Mouse (Mus musculus): Measurements from ENCODE around the gene Fscn1. TPM values are rescaled to one million over a fixed set of nuclear protein-coding genes. Genes with fewer than 3 reads are reported as not detected.
A peak's percentile ranks its signal among the peaks of the same experiment; 100 is the strongest.

Fscn1 gene
- polyA plus RNA-seq (2015; fragmentation: Nextera tagmentation; extraction: Ambion mirVana): 385 and 432 TPM in 2 replicates

DNA sequence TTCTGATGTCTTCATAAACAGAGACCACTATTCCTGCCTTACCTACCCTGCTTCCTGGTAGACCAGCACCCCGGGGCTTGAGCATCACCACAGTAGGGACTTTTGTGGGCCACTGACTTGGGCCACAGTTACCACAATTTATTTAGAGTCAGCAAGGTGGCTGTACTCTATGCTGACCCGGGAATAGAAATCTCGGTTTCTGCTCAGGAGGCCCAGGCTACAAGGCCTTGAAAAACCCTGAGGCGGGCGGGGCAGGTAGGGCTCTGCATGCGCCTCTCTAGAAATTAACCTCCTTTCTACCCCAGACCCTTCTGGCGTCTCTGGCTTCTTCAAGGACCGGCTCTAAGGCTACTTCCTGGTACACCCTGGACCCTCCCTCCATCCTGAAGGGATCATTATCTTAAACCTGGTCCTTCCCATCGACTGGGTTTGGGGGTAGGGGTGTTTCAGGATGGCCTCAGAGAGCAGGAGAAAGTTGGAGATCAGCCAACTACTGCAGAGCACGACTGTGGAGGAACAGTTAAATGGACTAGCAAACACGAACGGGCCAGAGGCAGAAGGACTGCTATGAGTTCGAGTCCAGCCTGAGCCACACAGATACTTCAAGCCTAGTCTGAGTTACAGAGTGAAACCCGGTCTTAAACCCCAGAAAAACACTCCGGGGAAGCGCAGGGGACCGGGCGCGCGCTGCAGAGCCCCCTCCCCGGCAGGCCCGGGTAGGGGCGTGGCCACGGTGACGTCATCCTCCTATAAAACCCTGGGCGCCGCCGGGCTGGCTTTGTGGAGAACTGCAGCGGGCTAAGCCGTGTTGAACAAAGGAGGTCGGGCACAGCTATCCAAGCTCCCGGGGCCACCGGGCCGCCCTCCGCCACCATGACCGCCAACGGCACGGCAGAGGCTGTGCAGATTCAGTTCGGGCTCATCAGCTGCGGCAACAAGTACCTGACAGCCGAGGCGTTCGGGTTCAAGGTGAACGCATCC is at the start of gene Fscn1:
Gene Fscn1 (plus strand): TSS at position 768 of the 981 bp plus-strand sequence.
- 8% methylated on average over 44 of the region's 44 CpGs for WGBS
- H3K36me3 ChIP-seq: no peaks in the 10 kb centered on the region
- no peaks in the 10 kb centered on the region; the same call in 1 of the 2 replicates for H3K27me3 ChIP-seq (replicated peaks)
- peaks cover 32% of the 10 kb centered on the region for H3K4me1 ChIP-seq
- no peaks in the 10 kb centered on the region for H3K9me3 ChIP-seq (replicated peaks)
- H3K4me3 ChIP-seq (replicated peaks): peak within 1 kb of the TSS; percentile 72
- peak within 1 kb of the TSS; percentile 94 for H3K27ac ChIP-seq (replicated peaks)
- peak within 1 kb of the TSS; percentile 97 for H3K9ac ChIP-seq (replicated peaks)
- peak; percentile 82 for ATAC-seq (ENCODE audit: low FRiP score)
- peak within 1 kb of the TSS; percentile 97 for H3K4me2 ChIP-seq

DNA sequence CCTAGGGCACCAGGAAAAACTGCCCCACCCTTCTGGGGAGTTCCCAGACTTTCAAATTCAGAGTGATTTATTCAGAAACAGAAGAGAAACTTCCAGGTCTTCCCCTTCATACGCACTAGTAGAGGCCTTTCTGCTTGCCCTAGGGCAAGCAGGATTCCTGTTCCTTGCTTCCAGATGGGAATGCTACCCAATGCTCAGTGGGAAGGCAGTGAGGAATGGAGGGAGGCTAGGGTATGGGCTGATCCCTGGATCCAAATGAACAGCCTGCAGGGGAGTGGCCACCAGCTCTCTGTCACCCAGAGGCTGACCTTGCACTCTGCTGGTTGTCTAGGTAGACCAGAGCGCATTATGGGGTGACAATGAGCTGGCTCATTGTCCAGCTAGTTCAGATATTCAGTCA is 48.5 kb upstream of the Fscn1 start:
- WGBS: 89% methylated on average over 2 of the region's 2 CpGs

DNA sequence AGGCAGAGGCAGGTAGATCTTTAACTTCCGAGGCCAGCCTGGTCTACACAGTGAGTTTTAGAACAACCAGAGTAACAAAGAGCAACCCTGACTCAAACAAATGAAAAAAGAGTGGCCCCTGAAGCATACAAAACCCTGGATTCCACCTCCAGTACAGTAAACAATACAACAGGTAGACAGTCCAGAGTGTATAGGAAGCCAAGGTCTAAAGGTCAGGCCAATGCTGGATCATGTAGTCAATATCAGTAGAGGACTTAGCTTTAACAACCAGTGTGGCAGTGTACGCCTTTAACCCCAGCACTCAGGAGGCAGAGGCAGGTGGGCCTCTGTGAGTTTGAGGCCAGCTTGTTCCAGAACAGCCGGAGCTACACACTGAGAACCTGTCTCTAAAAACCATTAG is 47.8 kb upstream of the Fscn1 start:
- Histone ChIP-seq H3K27ac (replicated peaks) (no peak overlapping the region), H3K4me2 (no peak overlapping the region), H3K4me3 (replicated peaks) (no peak overlapping the region), H3K36me3 (no peaks in the 10 kb centered on the region), H3K4me1 (peaks cover 27% of the 10 kb centered on the region), H3K9ac (replicated peaks) (no peak overlapping the region), H3K27me3 (replicated peaks) (no peaks in the 10 kb centered on the region), H3K9me3 (replicated peaks) (no peaks in the 10 kb centered on the region)
- no peak for ATAC-seq (ENCODE audit: low FRiP score)
- 94% methylated on average over 3 of the region's 3 CpGs for WGBS

More for the DNA sequence above, 48.5 kb upstream of the Fscn1 start:
- Histone ChIP-seq H3K36me3 (no peaks in the 10 kb centered on the region), H3K4me2 (no peak overlapping the region), H3K4me1 (peaks cover 32% of the 10 kb centered on the region), H3K4me3 (replicated peaks) (no peak overlapping the region), H3K9me3 (replicated peaks) (no peaks in the 10 kb centered on the region), H3K27ac (replicated peaks) (no peak overlapping the region), H3K9ac (replicated peaks) (no peak overlapping the region), H3K27me3 (replicated peaks) (no peaks in the 10 kb centered on the region)
- ATAC-seq (ENCODE audit: low FRiP score): no peak

DNA sequence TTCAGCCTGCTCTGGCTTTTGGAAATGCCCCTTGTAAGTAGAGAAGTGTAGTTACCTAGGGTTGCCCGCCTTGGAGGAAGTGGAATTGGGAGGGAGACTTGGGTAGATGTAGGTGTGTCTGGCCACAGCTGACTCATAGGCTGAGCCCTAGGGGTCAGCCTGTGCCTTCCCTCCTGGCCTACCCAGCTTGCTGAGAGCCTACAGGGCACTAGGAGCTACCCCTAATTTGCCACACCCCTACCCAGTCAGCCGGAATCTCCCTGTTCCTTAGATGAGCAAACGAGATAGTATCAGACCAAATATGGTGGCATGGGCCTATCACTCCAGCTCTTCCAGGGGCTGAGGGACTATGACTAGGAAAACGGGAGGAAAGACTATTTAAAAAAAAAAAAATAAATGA is 47.4 kb upstream of the Fscn1 start:
- Histone ChIP-seq H3K36me3 (no peaks in the 10 kb centered on the region), H3K27ac (replicated peaks) (no peak overlapping the region), H3K9me3 (replicated peaks) (no peaks in the 10 kb centered on the region), H3K27me3 (replicated peaks) (no peaks in the 10 kb centered on the region), H3K4me3 (replicated peaks) (no peak overlapping the region), H3K4me1 (peaks cover 22% of the 10 kb centered on the region), H3K4me2 (no peak overlapping the region), H3K9ac (replicated peaks) (no peak overlapping the region)
- ATAC-seq (ENCODE audit: low FRiP score): no peak
- 84% methylated on average over 4 of the region's 4 CpGs for WGBS

DNA sequence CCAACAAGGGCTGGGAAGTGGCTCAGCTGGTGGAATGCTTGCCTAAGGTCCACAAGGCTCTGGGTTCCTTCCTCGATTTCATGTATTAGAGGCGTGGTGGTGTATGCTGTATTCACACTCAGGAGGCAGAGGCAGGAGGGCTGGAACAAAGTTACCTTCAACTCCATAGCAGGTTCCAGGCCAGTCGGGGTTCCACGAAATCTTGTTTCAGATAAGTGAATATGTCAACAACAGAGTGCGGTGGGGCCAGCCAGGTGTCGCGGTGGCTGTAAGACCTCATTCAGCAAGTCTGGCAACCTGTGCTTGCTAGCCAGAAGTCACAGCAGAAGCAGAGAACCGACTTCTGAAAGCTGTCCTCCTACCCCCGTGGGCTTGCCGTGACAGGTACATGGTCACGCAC is 44.9 kb upstream of the Fscn1 start:
- H3K4me2 ChIP-seq: no peak overlapping the region
- no peaks in the 10 kb centered on the region for H3K4me1 ChIP-seq
- WGBS: 93% methylated on average over 11 of the region's 11 CpGs
- no peaks in the 10 kb centered on the region for H3K9me3 ChIP-seq (replicated peaks)
- no peaks in the 10 kb centered on the region for H3K36me3 ChIP-seq
- no peak overlapping the region for H3K4me3 ChIP-seq (replicated peaks)
- no peaks in the 10 kb centered on the region for H3K27me3 ChIP-seq (replicated peaks)
- no peak overlapping the region for H3K27ac ChIP-seq (replicated peaks)
- H3K9ac ChIP-seq (replicated peaks): no peak overlapping the region
- ATAC-seq (ENCODE audit: low FRiP score): no peak

DNA sequence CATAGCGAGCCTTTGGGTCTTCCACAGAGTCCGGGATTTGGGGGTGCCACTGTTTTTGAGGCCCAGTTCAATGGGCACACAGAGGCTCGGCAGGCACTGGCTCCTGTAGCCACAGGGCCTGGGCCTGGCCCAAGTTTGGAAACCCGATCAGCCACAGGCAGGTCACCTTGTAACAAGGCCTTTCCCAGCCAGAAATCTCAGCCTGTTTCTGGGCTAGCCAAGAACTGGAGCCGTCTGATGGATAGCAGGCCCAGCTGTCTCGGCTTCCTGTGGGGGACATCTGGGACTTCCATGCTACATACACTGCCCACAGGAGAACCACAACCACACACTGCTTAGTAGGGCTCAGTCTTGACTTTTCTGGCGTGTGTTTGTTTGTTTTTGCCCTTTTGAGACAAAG is 43.5 kb upstream of the Fscn1 start:
- WGBS: 81% methylated on average over 7 of the region's 7 CpGs
- H3K36me3 ChIP-seq: no peaks in the 10 kb centered on the region
- no peak overlapping the region for H3K27ac ChIP-seq (replicated peaks)
- no peak overlapping the region for H3K4me3 ChIP-seq (replicated peaks)
- H3K4me2 ChIP-seq: no peak overlapping the region
- no peaks in the 10 kb centered on the region for H3K27me3 ChIP-seq (replicated peaks)
- no peak for ATAC-seq (ENCODE audit: low FRiP score)
- H3K9me3 ChIP-seq (replicated peaks): no peaks in the 10 kb centered on the region
- H3K4me1 ChIP-seq: no peaks in the 10 kb centered on the region
- H3K9ac ChIP-seq (replicated peaks): no peak overlapping the region

DNA sequence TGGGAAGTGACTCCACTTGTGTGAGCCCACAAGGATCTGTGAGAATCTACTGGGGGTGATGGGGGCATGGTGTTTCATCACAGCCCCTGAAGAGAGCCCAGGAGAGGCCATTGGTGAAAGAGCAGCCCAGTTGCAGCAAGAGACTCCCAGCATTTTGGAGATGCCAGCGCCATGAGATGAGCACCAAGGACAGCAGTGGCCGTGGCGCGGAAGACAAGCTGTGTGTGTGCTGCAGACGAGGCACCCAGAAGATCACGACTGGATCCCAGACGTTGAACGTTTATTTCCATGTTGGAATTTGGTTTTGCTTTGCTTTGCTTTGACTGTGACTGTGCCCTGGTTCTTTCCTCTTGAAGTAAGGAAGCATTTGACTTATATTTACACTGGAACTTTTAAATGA is 42.7 kb upstream of the Fscn1 start:
- Histone ChIP-seq H3K4me2 (no peak overlapping the region), H3K4me3 (replicated peaks) (no peak overlapping the region), H3K27me3 (replicated peaks) (no peaks in the 10 kb centered on the region), H3K9me3 (replicated peaks) (no peaks in the 10 kb centered on the region), H3K36me3 (no peaks in the 10 kb centered on the region), H3K9ac (replicated peaks) (no peak overlapping the region), H3K27ac (replicated peaks) (no peak overlapping the region), H3K4me1 (no peaks in the 10 kb centered on the region)
- WGBS: 92% methylated on average over 8 of the region's 8 CpGs
- ATAC-seq (ENCODE audit: low FRiP score): no peak

DNA sequence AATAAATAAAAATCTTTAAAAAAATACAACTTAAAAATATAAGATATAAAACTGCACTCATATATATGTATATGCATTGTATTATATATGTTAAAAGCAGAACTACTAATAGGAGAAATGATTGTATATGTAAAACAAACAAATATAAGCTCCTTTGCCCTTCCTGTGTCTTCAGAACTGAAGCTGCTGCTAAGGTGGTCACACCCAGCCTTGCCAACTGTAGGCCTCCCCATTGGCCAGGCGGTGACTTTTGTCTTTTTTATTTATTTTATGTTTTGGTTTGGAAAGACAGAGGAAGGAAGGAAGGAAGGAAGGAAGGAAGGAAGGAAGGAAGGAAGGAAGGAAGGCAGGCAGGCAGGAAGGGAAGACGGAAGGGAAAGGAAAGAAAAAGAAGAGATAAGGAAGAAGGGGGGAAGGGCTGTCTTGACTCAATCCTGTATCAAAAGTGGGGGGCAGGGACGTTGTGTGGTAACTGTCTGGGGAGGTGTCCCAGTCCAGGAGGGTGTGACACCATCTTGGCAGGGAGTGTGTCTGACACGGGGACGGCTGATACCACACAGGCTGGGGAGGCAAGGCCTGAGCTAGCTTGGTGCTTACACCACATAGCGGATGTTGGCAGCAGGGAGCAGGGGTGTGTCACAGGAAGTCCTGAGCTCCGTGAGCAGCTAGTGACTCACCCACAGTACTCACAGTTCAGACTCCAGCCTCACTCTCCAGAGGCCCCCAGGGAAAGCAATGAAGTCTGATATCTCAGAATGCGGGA is 39.7 kb upstream of the Fscn1 start:
- H3K36me3 ChIP-seq: no peaks in the 10 kb centered on the region
- H3K9ac ChIP-seq (replicated peaks): no peak overlapping the region
- no peak overlapping the region for H3K4me2 ChIP-seq
- no peaks in the 10 kb centered on the region for H3K27me3 ChIP-seq (replicated peaks)
- WGBS: 68% methylated on average over 8 of the region's 8 CpGs
- no peak overlapping the region for H3K27ac ChIP-seq (replicated peaks)
- no peaks in the 10 kb centered on the region for H3K9me3 ChIP-seq (replicated peaks)
- H3K4me1 ChIP-seq: no peaks in the 10 kb centered on the region
- no peak for ATAC-seq (ENCODE audit: low FRiP score)
- H3K4me3 ChIP-seq (replicated peaks): no peak overlapping the region

DNA sequence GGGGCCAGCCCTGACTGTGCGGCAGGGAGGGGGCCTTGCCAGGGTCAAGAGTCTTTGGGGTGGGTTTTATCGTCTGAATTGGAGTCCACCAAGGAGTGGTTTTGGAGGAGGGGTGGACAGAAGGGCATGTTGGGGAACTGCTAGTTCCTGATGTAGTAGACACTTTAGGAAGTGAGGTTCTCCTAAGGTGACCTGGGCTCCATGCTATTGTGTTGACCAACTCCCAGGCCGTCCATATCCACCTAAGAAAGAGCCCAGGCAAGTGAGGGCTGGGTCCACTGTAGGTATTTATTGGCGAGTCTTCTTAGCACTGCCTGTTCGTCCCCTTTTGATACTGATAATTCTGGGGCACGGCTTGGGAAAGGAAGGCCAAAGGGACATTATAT is 39.1 kb upstream of the Fscn1 start:
- WGBS: 79% methylated on average over 6 of the region's 6 CpGs
- Histone ChIP-seq H3K27ac (replicated peaks) (no peak overlapping the region), H3K4me1 (peaks cover 3% of the 10 kb centered on the region; the same call in 1 of the 2 replicates), H3K4me3 (replicated peaks) (no peak overlapping the region), H3K9ac (replicated peaks) (no peak overlapping the region), H3K36me3 (no peaks in the 10 kb centered on the region), H3K9me3 (replicated peaks) (no peaks in the 10 kb centered on the region), H3K4me2 (no peak overlapping the region), H3K27me3 (replicated peaks) (no peaks in the 10 kb centered on the region)
- ATAC-seq (ENCODE audit: low FRiP score): no peak

DNA sequence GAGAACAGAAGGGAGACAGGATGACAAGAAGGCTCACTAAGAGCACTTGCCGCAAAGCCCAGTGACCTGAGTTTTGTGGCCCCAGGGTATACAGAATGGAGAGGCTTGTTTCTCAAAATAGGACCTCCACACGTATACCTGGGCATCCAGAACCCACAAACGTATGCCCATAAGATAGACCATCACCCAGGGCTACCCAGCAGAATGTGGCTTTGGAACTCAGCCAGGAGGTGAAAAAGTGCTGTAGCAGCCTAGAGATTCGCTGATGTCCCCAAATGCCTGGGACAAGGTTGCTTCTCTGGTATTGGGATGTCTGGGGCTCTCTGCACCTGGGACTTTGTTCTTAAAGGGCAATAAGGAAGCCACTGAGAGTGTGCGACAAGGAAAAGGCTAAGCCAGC is 37.9 kb upstream of the Fscn1 start:
- H3K36me3 ChIP-seq: no peaks in the 10 kb centered on the region
- no peak overlapping the region for H3K9ac ChIP-seq (replicated peaks)
- no peaks in the 10 kb centered on the region for H3K27me3 ChIP-seq (replicated peaks)
- no peak overlapping the region for H3K4me3 ChIP-seq (replicated peaks)
- no peaks in the 10 kb centered on the region for H3K9me3 ChIP-seq (replicated peaks)
- H3K27ac ChIP-seq (replicated peaks): no peak overlapping the region
- H3K4me1 ChIP-seq: peaks cover 7% of the 10 kb centered on the region; the same call in 1 of the 2 replicates
- no peak for ATAC-seq (ENCODE audit: low FRiP score)
- H3K4me2 ChIP-seq: no peak overlapping the region
- WGBS: 86% methylated on average over 5 of the region's 5 CpGs

DNA sequence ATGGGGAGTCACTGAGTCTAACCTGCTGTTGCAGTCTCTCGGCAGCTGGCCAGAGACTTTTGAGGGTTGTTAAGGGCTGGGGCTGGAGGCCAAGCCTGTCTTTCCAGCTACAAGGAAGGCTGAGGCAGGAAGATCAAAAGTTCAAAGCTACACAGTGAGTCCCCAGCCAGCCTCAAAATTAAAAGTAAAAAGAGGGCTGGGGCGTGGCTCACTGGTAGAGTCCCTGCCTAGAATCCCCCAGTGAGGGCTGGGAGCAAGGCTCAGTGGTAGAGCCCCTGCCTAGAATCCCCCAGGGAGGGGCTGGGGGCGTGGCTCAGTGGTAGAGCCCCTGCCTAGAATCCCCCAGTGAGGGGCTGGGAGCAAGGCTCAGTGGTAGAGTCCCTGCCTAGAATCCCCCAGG is 36.4 kb upstream of the Fscn1 start:
- peaks cover 9% of the 10 kb centered on the region for H3K4me1 ChIP-seq
- H3K36me3 ChIP-seq: no peaks in the 10 kb centered on the region
- peaks cover 3% of the 10 kb centered on the region for H3K27me3 ChIP-seq (replicated peaks)
- no peak overlapping the region for H3K27ac ChIP-seq (replicated peaks)
- H3K9me3 ChIP-seq (replicated peaks): no peaks in the 10 kb centered on the region
- ATAC-seq (ENCODE audit: low FRiP score): no peak
- WGBS: 87% methylated on average over 3 of the region's 3 CpGs
- no peak overlapping the region for H3K4me3 ChIP-seq (replicated peaks)
- no peak overlapping the region for H3K9ac ChIP-seq (replicated peaks)
- no peak overlapping the region for H3K4me2 ChIP-seq
